Mouse (Mus musculus) adrenal gland, adult 18-20 months (tissue): ENCODE results near the gene Gtf3c5. TPM values are rescaled to one million over a fixed set of nuclear protein-coding genes. Genes with fewer than 3 reads are reported as not detected.

Source experiments
- DNase-seq, 2 experiments: peaks; one replicate each; pipeline ENCODE4 v3.0.0; 2021 to 2022; ENCODE audit warnings: low spot score in 2 of 2
- microRNA-seq, 2 experiments: library from miRNA; unstranded; fragments of <30 nt; microRNA quantifications; one replicate each; pipeline ENCODE4 v1.2.0; 2021; ENCODE audit warnings: borderline number of aligned reads in 2 of 2
- total RNA-seq, 2 experiments: library from RNA; stranded (reverse); gene quantifications; 1 replicate in 1 of 2; 2 replicates in 1 of 2; pipeline ENCODE4 v1.2.3; 2021

The Gtf3c5 gene
- total RNA-seq, 2 experiments from 2014 or later, result 15.2 to 17.2 TPM

- peak; percentile 82 to 88 for DNase-seq
Measured at GRCm38 (mm10) chr2:28517206-28517909, 66.2 kb downstream of the Gtf3c5 start.

Small RNA genes lying within 50 kb of the gene (microRNA-seq; reads per million reads assigned to microRNA genes)
- gene Gm22824, result 0 reads per million in 2 experiments

Other genes starting within 250 kb of the Gtf3c5 start
- 1 to 10 TPM; 4.5 to 5.1 TPM for gene Ppp1r26, start 137.0 kb downstream of the Gtf3c5 start, total RNA-seq
- 1 to 10 TPM; 1.4 to 2.8 TPM for gene 1700007K13Rik, start 117.4 kb downstream of the Gtf3c5 start, total RNA-seq
- 10 to 100 TPM; 54.4 to 63.2 TPM for gene Mrps2, start 115.7 kb downstream of the Gtf3c5 start, total RNA-seq
- gene Gbgt1, start 86.9 kb downstream of the Gtf3c5 start, total RNA-seq, result 1 to 10 TPM; 4.5 to 6.3 TPM
- gene Gm10134, start 77.7 kb downstream of the Gtf3c5 start, total RNA-seq, result 1 to 10 TPM; 2.0 TPM
- 10 to 100 TPM; 24.3 to 24.4 TPM for gene Ralgds, start 70.6 kb downstream of the Gtf3c5 start, total RNA-seq
- not detected for gene Cel, start 20.3 kb downstream of the Gtf3c5 start, total RNA-seq
- not detected for gene Gfi1b, start 38.2 kb upstream of the Gtf3c5 start, total RNA-seq
- 10 to 100 TPM; 18.5 to 21.3 TPM for gene Tsc1, start 57.5 kb upstream of the Gtf3c5 start, total RNA-seq
- 1 to 10 TPM in 1 of 2 experiments, under 1 TPM in 1; 0.60 to 1.2 TPM for gene Spaca9, start 116.0 kb upstream of the Gtf3c5 start, total RNA-seq
- gene Ak8, start 116.4 kb upstream of the Gtf3c5 start, total RNA-seq, result under 1 TPM; 0.38 to 0.63 TPM